Mouse (Mus musculus): ENCODE measurements at regions not wholly inside any gene's neighbourhood (a gene's known extent, or its start where the extent isn't known, plus 50 kb on each side); places are given as distances from the start of the nearest gene placed in this dataset.

DNA sequence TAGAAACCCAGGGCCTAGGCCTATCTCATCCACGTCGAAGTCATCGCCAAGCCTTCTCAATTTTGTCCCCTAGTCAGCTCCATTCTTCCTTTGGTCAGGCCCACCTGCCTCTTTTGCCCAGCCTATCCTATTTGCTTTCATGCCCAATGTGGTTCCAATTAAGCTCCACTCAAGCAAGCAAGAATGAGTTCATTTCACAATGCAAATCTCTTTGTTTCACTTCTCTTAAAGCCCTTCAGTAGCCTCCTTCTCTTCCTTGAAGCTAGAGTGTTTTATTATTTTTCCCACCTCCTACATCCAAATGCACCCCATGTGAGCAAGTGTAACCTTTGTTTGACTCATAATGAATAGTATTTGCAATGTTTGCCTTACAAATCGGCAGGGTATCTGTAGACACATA, 50.6 kb upstream of the Lifr start:
- Histone ChIP-seq H3K4me1 (replicated peaks; ENCODE audit: control insufficient read depth, insufficient read depth, low read length) (no peaks in the 10 kb centered on the region), H3K4me3 (replicated peaks; ENCODE audit: low read length) (no peak overlapping the region), H3K9ac (no peak overlapping the region), H3K9me3 (ENCODE audit: control insufficient read depth, low read length) (no peaks in the 10 kb centered on the region), H3K4me2 (replicated peaks) (no peak overlapping the region), H3K36me3 (replicated peaks; ENCODE audit: control insufficient read depth, insufficient read depth) (no peaks in the 10 kb centered on the region), H3K27me3 (ENCODE audit: control insufficient read depth, insufficient read depth, low read length) (no peaks in the 10 kb centered on the region), H3K27ac (no peak overlapping the region)
- ATAC-seq (ENCODE audit: low FRiP score) = no peak
- WGBS = 53% methylated on average over 4 of the region's 4 CpGs
- DNase-seq (ENCODE audit: low spot score) = no peak
